Mouse (Mus musculus): ENCODE data around the gene Zswim5. TPM values are rescaled to one million over a fixed set of nuclear protein-coding genes. Genes with fewer than 3 reads are reported as not detected.
"Not testable (repeated sequence)": the region's sequence is repeated elsewhere in the genome, so short reads cannot be mapped to it uniquely, and the experiment has no call there.

Zswim5 gene
- total RNA-seq (2021) (1 to 10 TPM; 3.6 to 4.7 TPM), polyA plus RNA-seq (2012; rRNA removed) (1.8 and 2.4 TPM in 2 replicates)
- long read RNA-seq, full-length matches to known transcripts, result 2 of 2 reads
- long read RNA-seq, partial matches to known transcripts, result 0 of 2 reads
- long read RNA-seq, other reads (novel, unspliced or antisense), result 0 of 2 reads

GRCm38 (mm10) chr4:116876995-116877728 is at the start of gene Zswim5:
Zswim5 (plus strand) TSS chr4:116877376.
- DNase-seq, result peak; percentile 88

- DNase-seq, result peak; percentile 39
Measured at GRCm38 (mm10) chr4:116827819-116828218, 49.4 kb upstream of the Zswim5 start.

GRCm38 (mm10) chr4:116829364-116830069 is 47.7 kb upstream of the Zswim5 start:
- DNase-seq, result no peak

GRCm38 (mm10) chr4:116830070-116830368 is 47.2 kb upstream of the Zswim5 start:
- no peak for DNase-seq

GRCm38 (mm10) chr4:116838999-116839398 is 38.2 kb upstream of the Zswim5 start:
- DNase-seq, result no peak

- not testable (repeated sequence) for DNase-seq
Measured at GRCm38 (mm10) chr4:116840096-116840495, 37.1 kb upstream of the Zswim5 start.

GRCm38 (mm10) chr4:116840841-116841240 is 36.3 kb upstream of the Zswim5 start:
- DNase-seq, result peak; percentile 32

- DNase-seq, result no peak
Measured at GRCm38 (mm10) chr4:116844324-116844723, 32.9 kb upstream of the Zswim5 start.

GRCm38 (mm10) chr4:116849901-116850300 is 27.3 kb upstream of the Zswim5 start:
- no peak for DNase-seq

GRCm38 (mm10) chr4:116854286-116854685 is 22.9 kb upstream of the Zswim5 start:
- no peak for DNase-seq

- DNase-seq, result no peak
Measured at GRCm38 (mm10) chr4:116857203-116857602, 20.0 kb upstream of the Zswim5 start.

GRCm38 (mm10) chr4:116859711-116860110 is 17.5 kb upstream of the Zswim5 start:
- no peak for DNase-seq

- no peak for DNase-seq
Measured at GRCm38 (mm10) chr4:116862023-116862422, 15.2 kb upstream of the Zswim5 start.

- DNase-seq, result no peak
Measured at GRCm38 (mm10) chr4:116869898-116870297, 7.3 kb upstream of the Zswim5 start.

GRCm38 (mm10) chr4:116874595-116874994 is 2.6 kb upstream of the Zswim5 start:
- no peak for DNase-seq

- DNase-seq, result no peak
Measured at GRCm38 (mm10) chr4:116876630-116876994, 564 bp upstream of the Zswim5 start.

GRCm38 (mm10) chr4:116877729-116878321 is 649 bp downstream of the Zswim5 start:
- peak; percentile 82 for DNase-seq

GRCm38 (mm10) chr4:116878491-116878890 is 1.3 kb downstream of the Zswim5 start:
- peak; percentile 24 for DNase-seq

GRCm38 (mm10) chr4:116882679-116883078 is 5.5 kb downstream of the Zswim5 start:
- DNase-seq, result no peak

GRCm38 (mm10) chr4:116894200-116895080 is 17.3 kb downstream of the Zswim5 start:
- DNase-seq, result no peak

- DNase-seq, result no peak
Measured at GRCm38 (mm10) chr4:116910489-116911181, 33.5 kb downstream of the Zswim5 start.
